Mouse (Mus musculus) embryonic facial prominence, embryonic 11.5 days (tissue): Measurements from ENCODE around the gene Abcb1a. TPM values are rescaled to one million over a fixed set of nuclear protein-coding genes. Genes with fewer than 3 reads are reported as not detected.
"Not testable (repeated sequence)": the region's sequence is repeated elsewhere in the genome, so short reads cannot be mapped to it uniquely, and the experiment has no call there.

ENCODE experiments used
- ATAC-seq: fragments of 200-750 bp; cut with Nextera tagmentation; replicated peaks from 2 replicates; pipeline ENCODE4 v1.8.0; 2017; ENCODE audit warnings: low read depth; ENCODE audit not compliant: insufficient number of reproducible peaks, low FRiP score, low TSS enrichment
- DNase-seq: peaks from one replicate; pipeline ENCODE4 v3.0.0-alpha.2; 2015; ENCODE audit warnings: low spot score
- H3K27ac ChIP-seq: fragments of 300-500 bp; sonication (generic); replicated peaks from 2 replicates; pipeline ENCODE4 v1.5.1; 2014; ENCODE audit warnings: mild to moderate bottlenecking, low read depth, low read length, control low read depth
- H3K27me3 ChIP-seq: fragments of 300-500 bp; sonication (generic); 2 replicates; pipeline ENCODE4 v1.6.1; 2014; ENCODE audit warnings: mild to moderate bottlenecking, low read length, moderate library complexity, mixed read lengths; ENCODE audit not compliant: control insufficient read depth, insufficient read depth
- H3K36me3 ChIP-seq: fragments of 300-500 bp; sonication (generic); replicated peaks from 2 replicates; pipeline ENCODE4 v1.6.1; 2014; ENCODE audit warnings: low read depth, mild to moderate bottlenecking, low read length, moderate library complexity, mixed read lengths; ENCODE audit not compliant: control insufficient read depth, insufficient read depth
- H3K4me1 ChIP-seq: fragments of 300-500 bp; sonication (generic); 2 replicates; pipeline ENCODE4 v1.6.1; 2014; ENCODE audit warnings: low read length, mixed read lengths; ENCODE audit not compliant: control insufficient read depth, insufficient read depth
- H3K4me2 ChIP-seq: fragments of 300-500 bp; sonication (generic); 2 replicates; pipeline ENCODE4 v1.6.1; 2014; ENCODE audit warnings: low read depth, mild to moderate bottlenecking, control low read depth, low read length, moderate library complexity
- H3K4me3 ChIP-seq: fragments of 300-500 bp; sonication (generic); 2 replicates; pipeline ENCODE4 v1.5.1; 2014; ENCODE audit warnings: low read depth, low read length, control low read depth
- H3K9ac ChIP-seq: fragments of 300-500 bp; sonication (generic); replicated peaks from 2 replicates; pipeline ENCODE4 v1.6.1; 2014; ENCODE audit warnings: mild to moderate bottlenecking, control low read depth, low read length
- H3K9me3 ChIP-seq: fragments of 300-500 bp; sonication (generic); replicated peaks from 2 replicates; pipeline ENCODE4 v1.6.1; 2016; ENCODE audit warnings: mild to moderate bottlenecking, low read length, inconsistent platforms, mixed read lengths; ENCODE audit not compliant: control insufficient read depth
- WGBS: fragments of 180-500 bp; shearing (Covaris S2); extraction: QIAGEN DNeasy Blood & Tissue Kit; methylation state at CpG from one replicate; pipeline ENCODE4 v1.1.7; 2014; 5-methylcytosine and 5-hydroxymethylcytosine counted together
- polyA plus RNA-seq: library from polyadenylated mRNA; unstranded; fragments of >200 nt; fragmentation: Nextera tagmentation; extraction: Ambion mirVana; gene quantifications from 2 replicates; pipeline ENCODE4 v1.2.1, GENCODE M21; 2014

The Abcb1a gene
- polyA plus RNA-seq, 1 experiment from 2014 or later, result 0.41 TPM

GRCm38 (mm10) chr5:8736389-8736788, 76.5 kb downstream of the Abcb1a start:
- Histone ChIP-seq H3K4me1 (no peaks in the 10 kb centered on the region), H3K27ac (no peak overlapping the region), H3K9me3 (no peaks in the 10 kb centered on the region), H3K9ac (no peak overlapping the region), H3K4me3 (no peak overlapping the region), H3K27me3 (no peaks in the 10 kb centered on the region), H3K36me3 (no peaks in the 10 kb centered on the region), H3K4me2 (no peak overlapping the region)
- 79% methylated on average over 4 of the region's 4 CpGs for WGBS
- DNase-seq, result no peak
- no peak for ATAC-seq

- H3K4me2 ChIP-seq, result no peak overlapping the region
- no peaks in the 10 kb centered on the region for H3K9me3 ChIP-seq
- H3K9ac ChIP-seq, result no peak overlapping the region
- ATAC-seq, result no peak
- no peak for DNase-seq
- no peaks in the 10 kb centered on the region for H3K4me1 ChIP-seq
- WGBS, result 91% methylated on average over 4 of the region's 4 CpGs
- no peak overlapping the region for H3K27ac ChIP-seq
- no peak overlapping the region for H3K4me3 ChIP-seq
- no peaks in the 10 kb centered on the region for H3K27me3 ChIP-seq
- no peaks in the 10 kb centered on the region for H3K36me3 ChIP-seq
These were observed 77.2 kb downstream of the Abcb1a start for GRCm38 (mm10) chr5:8737062-8737461.

- not testable (repeated sequence) for H3K9ac ChIP-seq, H3K4me1 ChIP-seq, H3K4me3 ChIP-seq, H3K36me3 ChIP-seq, DNase-seq, ATAC-seq, H3K27me3 ChIP-seq, H3K9me3 ChIP-seq, H3K4me2 ChIP-seq, H3K27ac ChIP-seq
- WGBS, result 90% methylated on average over 13 of the region's 13 CpGs
These were observed 87.4 kb downstream of the Abcb1a start for GRCm38 (mm10) chr5:8747244-8747643.

- no peaks in the 10 kb centered on the region for H3K36me3 ChIP-seq
- 74% methylated on average over 3 of the region's 3 CpGs for WGBS
- no peaks in the 10 kb centered on the region for H3K4me1 ChIP-seq
- no peak for ATAC-seq
- H3K4me3 ChIP-seq, result no peak overlapping the region
- no peak overlapping the region for H3K27ac ChIP-seq
- no peaks in the 10 kb centered on the region for H3K27me3 ChIP-seq
- no peak for DNase-seq
- H3K4me2 ChIP-seq, result no peak overlapping the region
- H3K9ac ChIP-seq, result no peak overlapping the region
- no peaks in the 10 kb centered on the region for H3K9me3 ChIP-seq
These were observed 113.0 kb downstream of the Abcb1a start for GRCm38 (mm10) chr5:8772866-8773265.

- no peaks in the 10 kb centered on the region for H3K9me3 ChIP-seq
- H3K4me3 ChIP-seq, result no peak overlapping the region
- H3K4me1 ChIP-seq, result no peaks in the 10 kb centered on the region
- H3K9ac ChIP-seq, result no peak overlapping the region
- no peak overlapping the region for H3K27ac ChIP-seq
- 77% methylated on average over 2 of the region's 2 CpGs for WGBS
- no peaks in the 10 kb centered on the region for H3K36me3 ChIP-seq
- no peaks in the 10 kb centered on the region for H3K27me3 ChIP-seq
- DNase-seq (no peak), ATAC-seq (no peak)
- H3K4me2 ChIP-seq, result no peak overlapping the region
These were observed 118.4 kb downstream of the Abcb1a start for GRCm38 (mm10) chr5:8778311-8778710.

- 93% methylated on average over 2 of the region's 2 CpGs for WGBS
These were observed 118.9 kb downstream of the Abcb1a start for GRCm38 (mm10) chr5:8778751-8779150.

GRCm38 (mm10) chr5:8792281-8792680, 132.4 kb downstream of the Abcb1a start:
- 82% methylated on average over 4 of the region's 4 CpGs for WGBS
- Histone ChIP-seq H3K4me3 (no peak overlapping the region), H3K4me2 (no peak overlapping the region), H3K9me3 (no peaks in the 10 kb centered on the region), H3K4me1 (no peaks in the 10 kb centered on the region), H3K27me3 (no peaks in the 10 kb centered on the region), H3K27ac (no peak overlapping the region), H3K36me3 (no peaks in the 10 kb centered on the region), H3K9ac (no peak overlapping the region)
- DNase-seq (no peak), ATAC-seq (no peak)

More at GRCm38 (mm10) chr5:8778751-8779150, 118.9 kb downstream of the Abcb1a start:
- Histone ChIP-seq H3K36me3 (no peaks in the 10 kb centered on the region), H3K9ac (no peak overlapping the region), H3K4me3 (no peak overlapping the region), H3K4me2 (no peak overlapping the region), H3K27ac (no peak overlapping the region), H3K4me1 (no peaks in the 10 kb centered on the region), H3K27me3 (no peaks in the 10 kb centered on the region), H3K9me3 (no peaks in the 10 kb centered on the region)
- no peak for DNase-seq
- ATAC-seq, result no peak
